Mouse (Mus musculus) kidney, adult 2 months (tissue): Measurements from ENCODE around the gene Slc35b4.

ENCODE experiments used
- CTCF ChIP-seq: fragments of 200-500 bp; conservative IDR thresholded peaks from 2 replicates; pipeline ENCODE4 v1.5.1; 2011; ENCODE audit warnings: low read depth, mild to moderate bottlenecking, control low read depth, low read length, moderate library complexity, mixed read lengths; ENCODE audit not compliant: insufficient read depth, insufficient read length
- POLR2A ChIP-seq: fragments of 200-500 bp; IDR thresholded peaks from one replicate; pipeline ENCODE4 v1.6.1; 2011; ENCODE audit warnings: low read depth, low read length, control low read depth

DNA sequence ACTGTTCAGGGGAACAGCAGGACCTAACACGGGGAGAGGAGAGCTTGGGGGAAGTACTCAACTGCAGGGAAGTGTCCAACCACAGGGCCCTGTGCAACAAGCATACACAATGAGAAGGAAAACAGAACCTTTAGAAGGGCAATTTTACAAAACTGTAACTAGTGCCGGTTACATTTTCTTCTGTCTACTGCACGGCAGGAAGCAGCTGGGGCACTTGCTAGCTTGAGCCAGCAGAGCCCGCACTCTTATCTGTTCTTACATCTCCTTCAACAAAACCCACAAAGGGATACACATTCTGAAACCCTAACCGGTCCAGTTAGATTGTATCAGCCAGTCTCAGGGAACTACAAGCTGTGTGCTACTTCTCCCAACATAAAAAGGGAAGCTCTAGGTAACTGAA is 20.9 kb downstream of the Slc35b4 start:
- TF ChIP-seq CTCF (no peak), POLR2A (no peak)
